Mouse (Mus musculus): Measurements from ENCODE around the gene Dtx4. TPM values are rescaled to one million over a fixed set of nuclear protein-coding genes. Genes with fewer than 3 reads are reported as not detected.

Dtx4 gene
- polyA plus RNA-seq, 1 experiment from 2014 or later, result 1.3 TPM

GRCm38 (mm10) chr19:12427605-12428004 is 73.6 kb downstream of the Dtx4 start, which contains the start of gene Pfpl:
Gene Pfpl (plus strand): TSS chr19:12427905.
- no peaks in the 10 kb centered on the region for H3K36me3 ChIP-seq (ENCODE audit: control insufficient read depth, insufficient read depth, low read length)
- no peak within 1 kb of the TSS for H3K27ac ChIP-seq (ENCODE audit: low read depth, low read length)
- no peaks in the 10 kb centered on the region for H3K4me1 ChIP-seq (ENCODE audit: control insufficient read depth, insufficient read depth, low read length)
- no peak within 1 kb of the TSS for H3K4me3 ChIP-seq (ENCODE audit: low read depth, low read length)
- ATAC-seq (replicated peaks; ENCODE audit: insufficient number of reproducible peaks, low FRiP score, low TSS enrichment), result no peak
- no peak within 1 kb of the TSS for H3K4me2 ChIP-seq
- H3K27me3 ChIP-seq (ENCODE audit: control insufficient read depth, insufficient read depth, low read length), result no peaks in the 10 kb centered on the region
- H3K9ac ChIP-seq (ENCODE audit: low read depth, low read length), result no peak within 1 kb of the TSS
- no peaks in the 10 kb centered on the region for H3K9me3 ChIP-seq (replicated peaks; ENCODE audit: control insufficient read depth, low read length)
- 88% methylated on average over 6 of the region's 6 CpGs for WGBS (ENCODE audit: insufficient replicate concordance)

- Histone ChIP-seq H3K4me3 (ENCODE audit: low read depth, low read length) (no peak overlapping the region), H3K27me3 (ENCODE audit: control insufficient read depth, insufficient read depth, low read length) (no peaks in the 10 kb centered on the region), H3K27ac (ENCODE audit: low read depth, low read length) (no peak overlapping the region), H3K36me3 (ENCODE audit: control insufficient read depth, insufficient read depth, low read length) (no peaks in the 10 kb centered on the region), H3K4me1 (ENCODE audit: control insufficient read depth, insufficient read depth, low read length) (no peaks in the 10 kb centered on the region), H3K9me3 (replicated peaks; ENCODE audit: control insufficient read depth, low read length) (no peaks in the 10 kb centered on the region), H3K4me2 (no peak overlapping the region), H3K9ac (ENCODE audit: low read depth, low read length) (no peak overlapping the region)
- no peak for ATAC-seq (replicated peaks; ENCODE audit: insufficient number of reproducible peaks, low FRiP score, low TSS enrichment)
- 84% methylated on average over 5 of the region's 5 CpGs for WGBS (ENCODE audit: insufficient replicate concordance)
These were observed 74.2 kb downstream of the Dtx4 start for GRCm38 (mm10) chr19:12427101-12427500.

GRCm38 (mm10) chr19:12421680-12422079 is 79.6 kb downstream of the Dtx4 start:
- H3K4me1 ChIP-seq (ENCODE audit: control insufficient read depth, insufficient read depth, low read length), result no peaks in the 10 kb centered on the region
- WGBS (ENCODE audit: insufficient replicate concordance), result 81% methylated on average over 1 of the region's 1 CpGs
- ATAC-seq (replicated peaks; ENCODE audit: insufficient number of reproducible peaks, low FRiP score, low TSS enrichment), result no peak

GRCm38 (mm10) chr19:12420555-12420954 is 80.7 kb downstream of the Dtx4 start:
- no peaks in the 10 kb centered on the region for H3K36me3 ChIP-seq (ENCODE audit: control insufficient read depth, insufficient read depth, low read length)
- WGBS (ENCODE audit: insufficient replicate concordance), result 73% methylated on average over 6 of the region's 6 CpGs
- ATAC-seq (replicated peaks; ENCODE audit: insufficient number of reproducible peaks, low FRiP score, low TSS enrichment), result no peak

More at GRCm38 (mm10) chr19:12421680-12422079, 79.6 kb downstream of the Dtx4 start:
- Histone ChIP-seq H3K9ac (ENCODE audit: low read depth, low read length) (no peak overlapping the region), H3K27me3 (ENCODE audit: control insufficient read depth, insufficient read depth, low read length) (no peaks in the 10 kb centered on the region), H3K36me3 (ENCODE audit: control insufficient read depth, insufficient read depth, low read length) (no peaks in the 10 kb centered on the region), H3K4me2 (no peak overlapping the region), H3K9me3 (replicated peaks; ENCODE audit: control insufficient read depth, low read length) (no peaks in the 10 kb centered on the region), H3K4me3 (ENCODE audit: low read depth, low read length) (no peak overlapping the region), H3K27ac (ENCODE audit: low read depth, low read length) (no peak overlapping the region)

DNA sequence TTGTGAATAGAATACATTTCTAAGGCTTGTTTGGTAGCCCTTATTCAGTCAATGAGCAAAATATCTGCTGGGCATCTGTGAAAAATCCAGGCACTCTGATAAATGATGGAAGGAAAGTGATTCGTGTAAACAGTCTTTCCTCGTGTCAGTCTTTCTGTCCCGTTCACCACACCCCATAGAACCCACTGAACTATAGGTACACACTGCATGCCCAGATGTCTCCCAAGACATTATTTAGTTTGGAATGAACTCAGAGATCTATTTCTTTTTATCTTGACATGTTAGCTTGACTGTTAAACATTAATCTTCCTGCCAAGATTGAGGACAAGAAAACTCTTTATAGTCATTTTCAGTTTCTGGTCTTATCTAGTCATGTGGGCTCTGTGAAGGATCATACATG is 82.9 kb downstream of the Dtx4 start:
- H3K27ac ChIP-seq (ENCODE audit: low read depth, low read length), result no peak overlapping the region
- no peaks in the 10 kb centered on the region for H3K36me3 ChIP-seq (ENCODE audit: control insufficient read depth, insufficient read depth, low read length)
- H3K27me3 ChIP-seq (ENCODE audit: control insufficient read depth, insufficient read depth, low read length), result no peaks in the 10 kb centered on the region
- no peak overlapping the region for H3K9ac ChIP-seq (ENCODE audit: low read depth, low read length)
- H3K9me3 ChIP-seq (replicated peaks; ENCODE audit: control insufficient read depth, low read length), result no peaks in the 10 kb centered on the region
- H3K4me3 ChIP-seq (ENCODE audit: low read depth, low read length), result no peak overlapping the region
- WGBS (ENCODE audit: insufficient replicate concordance), result 65% methylated on average over 3 of the region's 3 CpGs
- no peak for ATAC-seq (replicated peaks; ENCODE audit: insufficient number of reproducible peaks, low FRiP score, low TSS enrichment)
- no peak overlapping the region for H3K4me2 ChIP-seq
- H3K4me1 ChIP-seq (ENCODE audit: control insufficient read depth, insufficient read depth, low read length), result no peaks in the 10 kb centered on the region

More at GRCm38 (mm10) chr19:12420555-12420954, 80.7 kb downstream of the Dtx4 start:
- no peaks in the 10 kb centered on the region for H3K9me3 ChIP-seq (replicated peaks; ENCODE audit: control insufficient read depth, low read length)
- H3K27ac ChIP-seq (ENCODE audit: low read depth, low read length), result no peak overlapping the region
- no peak overlapping the region for H3K9ac ChIP-seq (ENCODE audit: low read depth, low read length)
- H3K4me2 ChIP-seq, result no peak overlapping the region
- H3K4me1 ChIP-seq (ENCODE audit: control insufficient read depth, insufficient read depth, low read length), result no peaks in the 10 kb centered on the region
- no peaks in the 10 kb centered on the region for H3K27me3 ChIP-seq (ENCODE audit: control insufficient read depth, insufficient read depth, low read length)
- no peak overlapping the region for H3K4me3 ChIP-seq (ENCODE audit: low read depth, low read length)

DNA sequence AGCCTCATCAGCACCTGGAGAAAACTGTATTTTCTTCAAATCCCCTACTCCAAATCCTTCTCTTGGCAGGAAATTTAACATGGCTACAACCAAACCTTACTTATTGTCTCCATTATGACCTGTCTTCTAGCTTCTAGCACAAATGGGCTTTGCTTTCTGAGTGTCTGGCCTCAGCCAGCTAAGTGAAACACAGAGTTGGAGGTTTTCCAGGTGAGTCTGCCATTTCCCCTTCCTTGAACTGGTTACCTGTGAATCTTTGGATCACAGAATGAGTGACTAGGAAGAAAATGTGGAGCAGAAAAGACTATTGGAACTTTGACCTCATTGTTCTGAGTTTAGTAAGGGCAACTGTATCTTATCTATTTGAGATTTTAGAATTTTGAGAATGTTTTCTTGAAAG is 83.9 kb downstream of the Dtx4 start, which contains the start of gene Olfr1441:
Gene Olfr1441, plus strand, starts transcription at position 73 of the 400 bp plus-strand sequence.
- Histone ChIP-seq H3K4me3 (ENCODE audit: low read depth, low read length) (no peak within 1 kb of the TSS), H3K4me2 (no peak within 1 kb of the TSS), H3K27ac (ENCODE audit: low read depth, low read length) (no peak within 1 kb of the TSS), H3K27me3 (ENCODE audit: control insufficient read depth, insufficient read depth, low read length) (no peaks in the 10 kb centered on the region), H3K9me3 (replicated peaks; ENCODE audit: control insufficient read depth, low read length) (no peaks in the 10 kb centered on the region), H3K36me3 (ENCODE audit: control insufficient read depth, insufficient read depth, low read length) (no peaks in the 10 kb centered on the region), H3K4me1 (ENCODE audit: control insufficient read depth, insufficient read depth, low read length) (no peaks in the 10 kb centered on the region), H3K9ac (ENCODE audit: low read depth, low read length) (no peak within 1 kb of the TSS)
- no peak for ATAC-seq (replicated peaks; ENCODE audit: insufficient number of reproducible peaks, low FRiP score, low TSS enrichment)

Other genes starting within 250 kb of the Dtx4 start
- not detected in 2 replicates for gene Olfr235, start 240.4 kb downstream of the Dtx4 start, polyA plus RNA-seq (2014; fragmentation: Nextera tagmentation; extraction: Ambion mirVana)
- not detected in 2 replicates for gene Olfr1434, start 221.6 kb downstream of the Dtx4 start, polyA plus RNA-seq (2014; fragmentation: Nextera tagmentation; extraction: Ambion mirVana)
- not detected in 2 replicates for gene Olfr1436, start 202.3 kb downstream of the Dtx4 start, polyA plus RNA-seq (2014; fragmentation: Nextera tagmentation; extraction: Ambion mirVana)
- gene Olfr1437, start 176.4 kb downstream of the Dtx4 start, polyA plus RNA-seq (2014; fragmentation: Nextera tagmentation; extraction: Ambion mirVana), result not detected in 2 replicates
- gene Olfr1438-ps1, start 165.5 kb downstream of the Dtx4 start, polyA plus RNA-seq (2014; fragmentation: Nextera tagmentation; extraction: Ambion mirVana), result not detected in 2 replicates
- gene Olfr1440, start 114.2 kb downstream of the Dtx4 start, polyA plus RNA-seq (2014; fragmentation: Nextera tagmentation; extraction: Ambion mirVana), result not detected in 2 replicates
- not detected in 2 replicates for gene Olfr1441, start 84.0 kb downstream of the Dtx4 start, polyA plus RNA-seq (2014; fragmentation: Nextera tagmentation; extraction: Ambion mirVana)
- not detected in 2 replicates for gene Pfpl, start 73.5 kb downstream of the Dtx4 start, polyA plus RNA-seq (2014; fragmentation: Nextera tagmentation; extraction: Ambion mirVana)
- 0.28 and 0.56 TPM in 2 replicates for gene Mpeg1, start 40.7 kb downstream of the Dtx4 start, polyA plus RNA-seq (2014; fragmentation: Nextera tagmentation; extraction: Ambion mirVana)
- 26.3 and 30.0 TPM in 2 replicates for gene Fam111a, start 44.3 kb upstream of the Dtx4 start, polyA plus RNA-seq (2014; fragmentation: Nextera tagmentation; extraction: Ambion mirVana)
- gene Gm4952, start 98.5 kb upstream of the Dtx4 start, polyA plus RNA-seq (2014; fragmentation: Nextera tagmentation; extraction: Ambion mirVana), result 0.09 and 0.49 TPM in 2 replicates
- not detected in 2 replicates for gene Glyat, start 131.9 kb upstream of the Dtx4 start, polyA plus RNA-seq (2014; fragmentation: Nextera tagmentation; extraction: Ambion mirVana)
- gene Olfr1442, start 169.0 kb upstream of the Dtx4 start, polyA plus RNA-seq (2014; fragmentation: Nextera tagmentation; extraction: Ambion mirVana), result not detected in 2 replicates
- gene Olfr1443, start 176.7 kb upstream of the Dtx4 start, polyA plus RNA-seq (2014; fragmentation: Nextera tagmentation; extraction: Ambion mirVana), result not detected in 2 replicates
- gene Keg1, start 194.3 kb upstream of the Dtx4 start, polyA plus RNA-seq (2014; fragmentation: Nextera tagmentation; extraction: Ambion mirVana), result not detected in 2 replicates

All from heart, embryonic 11.5 days (tissue).